19 mouse cellular contexts compared by ENCODE assay signal in genomic region chr2:4872740-4873139, GRCm38 (mm10). TPM values are rescaled to one million over a fixed set of nuclear protein-coding genes. Genes with fewer than 3 reads are reported as not detected.
DNase-seq lines count a peak whose midpoint lies in the region; ATAC-seq and TF ChIP-seq lines count a peak whose summit lies in the region.
"Had no signal": no experiment of that assay in that cellular context is flagged by ENCODE, and none has a peak within 500 bp of the region (broad histone marks: within the 10 kb centered on the region; RNA-seq: fewer than 3 reads in every experiment).

No protein-coding gene starts in this region.

- H3K4me1 ChIP-seq in heart, embryonic 12.5 days (replicated peaks): no peaks in the 10 kb centered on the region
- H3K4me1 ChIP-seq: hindbrain, embryonic 15.5 days; neural tube, embryonic 15.5 days had no signal

- no peak overlapping the region for H3K9ac ChIP-seq in heart, embryonic 12.5 days
- H3K9ac ChIP-seq: hindbrain, embryonic 15.5 days; lung, embryonic 15.5 days; neural tube, embryonic 15.5 days had no signal

- no peak for DNase-seq in layer of hippocampus, adult 2 months (ENCODE audit: low spot score in 2 of 2)
- no peak for DNase-seq in layer of hippocampus, adult 8-10 months (ENCODE audit: low spot score in 2 of 2)
- peak; percentile 48 for DNase-seq in CD4-positive, CD25-positive, alpha-beta regulatory T cell, adult 2 months (ENCODE audit: low read depth, low spot score)
- peak; percentile 17 for DNase-seq in T-cell, adult 2 months (ENCODE audit: low spot score)
- no peak for DNase-seq in left cerebral cortex, adult 18-20 months (ENCODE audit: low spot score in 2 of 2)
- DNase-seq in cerebellum, postnatal 36 days: no peak
- DNase-seq: B cell, adult 2 months; cerebellum, adult 9-11 months; gastrocnemius, postnatal 14 days; heart, postnatal 14 days; right cerebral cortex, adult 18-20 months had no signal

- 61% methylated on average over 9 of the region's 9 CpGs for WGBS in heart, embryonic 12.5 days

- TF ChIP-seq CTCF in layer of hippocampus, adult 2 months (conservative IDR thresholded peaks at IDR 0.05): 0 out of 2 replicates have a peak, but pooled peaks have one; percentile 3

- H3K36me3 ChIP-seq in heart, embryonic 12.5 days: no peaks in the 10 kb centered on the region
- H3K36me3 ChIP-seq: hindbrain, embryonic 15.5 days; lung, embryonic 15.5 days; neural tube, embryonic 15.5 days had no signal

- no peaks in the 10 kb centered on the region for H3K9me3 ChIP-seq in heart, embryonic 12.5 days (replicated peaks)
- H3K9me3 ChIP-seq: hindbrain, embryonic 15.5 days; lung, embryonic 15.5 days; megakaryocyte, embryonic 14.5 days; neural tube, embryonic 15.5 days had no signal

- H3K27ac ChIP-seq in layer of hippocampus, adult 2 months: no peak overlapping the region
- no peak overlapping the region for H3K27ac ChIP-seq in heart, embryonic 12.5 days (ENCODE audit: poor library complexity, severe bottlenecking)
- H3K27ac ChIP-seq: hindbrain, embryonic 15.5 days; lung, embryonic 15.5 days; neural tube, embryonic 15.5 days had no signal

- no peak overlapping the region for H3K4me2 ChIP-seq in heart, embryonic 12.5 days
- H3K4me2 ChIP-seq: hindbrain, embryonic 15.5 days; lung, embryonic 15.5 days; neural tube, embryonic 15.5 days had no signal

- H3K4me3 ChIP-seq in layer of hippocampus, adult 2 months: no peak overlapping the region
- no peak overlapping the region for H3K4me3 ChIP-seq in heart, embryonic 12.5 days
- H3K4me3 ChIP-seq: erythroblast, embryonic 14.5 days; hindbrain, embryonic 15.5 days; lung, embryonic 15.5 days; megakaryocyte, embryonic 14.5 days; neural tube, embryonic 15.5 days had no signal

- ATAC-seq in megakaryocyte progenitor cell, adult 5-6 weeks (replicated peaks; ENCODE audit: poor library complexity): peak; percentile 47
- ATAC-seq in heart, embryonic 12.5 days (ENCODE audit: insufficient number of reproducible peaks, low FRiP score): no peak
- ATAC-seq: forebrain, embryonic 16.5 days had no signal

- no peaks in the 10 kb centered on the region for H3K27me3 ChIP-seq in heart, embryonic 12.5 days (replicated peaks)
- H3K27me3 ChIP-seq: hindbrain, embryonic 15.5 days; lung, embryonic 15.5 days; neural tube, embryonic 15.5 days had no signal

RNA-seq across cellular contexts. Expression of gene Sephs1, which starts 8.6 kb away (rescaled TPM):
- total RNA-seq in layer of hippocampus, adult 2 months (2021): 10 to 100 TPM; 19.7 to 21.5 TPM
- 10 to 100 TPM; 17.1 to 25.4 (median 22.0) TPM for total RNA-seq in layer of hippocampus, adult 8-10 months (2022)
- 29.3 and 32.5 TPM in 2 replicates for total RNA-seq in megakaryocyte progenitor cell, adult 5-6 weeks (2015)
- 30.2 and 42.7 TPM in 2 replicates for total RNA-seq in megakaryocyte progenitor cell, adult 5-6 weeks (2017)
- total RNA-seq in left cerebral cortex, adult 18-20 months (2021): 10 to 100 TPM; 20.6 to 21.3 TPM
- polyA plus RNA-seq in heart, embryonic 12.5 days (2016; fragmentation: Nextera tagmentation; extraction: Ambion mirVana): 58.4 and 61.0 TPM in 2 replicates

RNA-seq across cellular contexts. Expression of gene Phyh, which starts 46.1 kb away (rescaled TPM):
- 10 to 100 TPM; 90.9 to 91.1 TPM for total RNA-seq in layer of hippocampus, adult 2 months (2021)
- total RNA-seq in layer of hippocampus, adult 8-10 months (2022): 10 to 100 TPM; 91.0 to 95.9 (median 94.9) TPM
- total RNA-seq in megakaryocyte progenitor cell, adult 5-6 weeks (2015): 79.9 and 87.4 TPM in 2 replicates
- total RNA-seq in megakaryocyte progenitor cell, adult 5-6 weeks (2017): 38.5 and 41.9 TPM in 2 replicates
- 100 to 1,000 TPM in 1 of 2 experiments, 10 to 100 TPM in 1; 93.1 to 110 TPM for total RNA-seq in left cerebral cortex, adult 18-20 months (2021)
- 132 and 140 TPM in 2 replicates for polyA plus RNA-seq in heart, embryonic 12.5 days (2016; fragmentation: Nextera tagmentation; extraction: Ambion mirVana)

Comparison
In these comparisons a context has a peak if more than half of its experiments do, and no peak if none do; other contexts are left out.
1. DNase-seq: peak in CD4-positive, CD25-positive, alpha-beta regulatory T cell, adult 2 months (single experiment) and T-cell, adult 2 months (single experiment); none in layer of hippocampus, adult 2 months (0 of 2), layer of hippocampus, adult 8-10 months (0 of 2), left cerebral cortex, adult 18-20 months (0 of 2) and cerebellum, postnatal 36 days (0 of 2).